In the genomic region with DNA sequence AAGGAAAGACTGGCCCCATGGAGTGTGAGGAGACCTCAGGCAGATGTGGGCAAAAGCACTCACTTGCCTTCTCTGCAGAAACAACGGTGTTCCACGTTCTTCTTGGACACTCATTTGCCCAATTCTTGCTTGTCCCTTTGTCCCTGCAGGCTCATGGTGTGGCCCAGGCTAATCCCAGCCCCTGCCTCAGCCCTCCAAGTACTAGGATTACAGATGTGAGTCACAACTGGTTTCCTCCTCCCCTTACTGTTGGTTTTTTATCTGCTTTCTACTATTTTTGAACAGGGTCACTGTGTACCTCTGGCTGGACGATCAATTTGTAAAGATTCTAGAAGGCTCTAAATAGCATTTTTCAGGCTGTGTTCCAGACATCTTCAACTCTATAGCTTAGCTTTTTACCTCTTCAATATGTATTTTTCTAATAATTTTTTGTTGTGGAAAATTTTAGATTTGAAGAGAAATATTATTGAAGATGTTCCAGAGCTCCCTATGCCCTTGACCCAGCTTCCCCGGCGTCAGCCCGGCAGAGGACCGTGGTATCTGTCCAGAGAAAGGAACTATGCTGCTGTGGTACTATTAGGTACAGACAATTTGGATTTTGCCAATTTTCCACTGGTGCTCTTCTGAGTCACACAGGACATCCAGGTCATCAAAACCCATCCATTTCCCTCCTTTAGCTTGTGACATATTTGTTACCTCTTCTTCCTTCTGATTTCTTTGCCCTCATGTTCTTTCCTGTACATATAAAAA, we compare ENCODE assay signal across 16 mouse cellular contexts.
"Had no signal": no experiment of that assay in that cellular context is flagged by ENCODE, and none has a peak within 500 bp of the region (broad histone marks: within the 10 kb centered on the region; RNA-seq: fewer than 3 reads in every experiment).

No protein-coding gene starts in this region.

- H3K36me3 ChIP-seq: limb, embryonic 13.5 days; midbrain, embryonic 10.5 days; neural tube, embryonic 13.5 days had no signal

- H3K4me2 ChIP-seq: limb, embryonic 13.5 days; neural tube, embryonic 13.5 days had no signal

- H3K9ac ChIP-seq: limb, embryonic 13.5 days; liver, embryonic 14.5 days; neural tube, embryonic 13.5 days had no signal

- H3K9me3 ChIP-seq: limb, embryonic 13.5 days; midbrain, embryonic 10.5 days; neural tube, embryonic 13.5 days had no signal

- H3K4me3 ChIP-seq: layer of hippocampus, adult 2 months; limb, embryonic 13.5 days; midbrain, embryonic 10.5 days; neural tube, embryonic 13.5 days had no signal

- H3K4me1 ChIP-seq: limb, embryonic 13.5 days; midbrain, embryonic 10.5 days; neural tube, embryonic 13.5 days had no signal

- H3K27ac ChIP-seq: layer of hippocampus, adult 2 months; limb, embryonic 13.5 days; liver, embryonic 14.5 days; midbrain, embryonic 10.5 days; neural tube, embryonic 13.5 days; stomach, postnatal 0 days had no signal

- DNase-seq: kidney, adult 18-20 months; kidney, postnatal 10 days; kidney, postnatal 4 days; left cerebral cortex, postnatal 4 days; lung, adult 18-20 months; midbrain, embryonic 14.5 days; right cerebral cortex, adult 18-20 months; right cerebral cortex, postnatal 25 days; thymus, adult 2 months; thymus, postnatal 25 days had no signal

- H3K27me3 ChIP-seq: neural tube, embryonic 13.5 days had no signal
